Mouse (Mus musculus) heart, postnatal 0 days (tissue): ENCODE data around the gene Ago3.

Source experiments
- CTCF ChIP-seq: IDR thresholded peaks from 2 replicates; pipeline ENCODE4 v1.5.1; 2016; ENCODE audit warnings: antibody characterized with exemption, control low read depth, low read depth
- EP300 ChIP-seq: IDR thresholded peaks from 2 replicates; pipeline ENCODE4 v1.6.1; 2016; ENCODE audit warnings: antibody characterized with exemption, low read depth

DNA sequence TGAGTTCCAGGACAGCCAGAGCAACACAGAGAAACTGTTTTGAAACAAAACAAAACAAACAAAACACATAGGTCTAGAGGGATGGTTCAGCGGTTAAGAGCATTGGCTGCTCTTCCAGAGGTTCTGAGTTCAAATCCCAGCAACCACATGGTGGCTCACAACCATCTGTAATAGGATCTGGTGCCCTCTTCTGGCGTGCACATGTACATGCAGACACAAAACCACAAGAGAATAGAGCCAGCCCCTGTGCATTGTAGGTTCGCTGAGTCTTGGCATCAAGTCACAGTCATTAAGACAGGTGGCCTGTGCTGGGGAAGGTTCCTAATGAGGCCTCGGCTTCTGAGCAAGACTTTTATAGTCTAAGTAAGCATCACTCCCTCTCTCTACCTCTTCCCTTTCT lies 125.5 kb downstream of the Ago3 start:
- TF ChIP-seq CTCF (no peak), EP300 (no peak)
